Mouse (Mus musculus) hindbrain, embryonic 14.5 days (tissue): ENCODE data around the gene Fam162a. TPM values are rescaled to one million over a fixed set of nuclear protein-coding genes. Genes with fewer than 3 reads are reported as not detected.

Experiments used
- polyA plus RNA-seq: library from polyadenylated mRNA; unstranded; fragments of >200 nt; fragmentation: Nextera tagmentation; extraction: Ambion mirVana; gene quantifications from 2 replicates; pipeline ENCODE4 v1.2.1, GENCODE M21; 2014

Gene Fam162a
- polyA plus RNA-seq, 1 experiment from 2014 or later, result 139 TPM

Other genes starting within 250 kb of the Fam162a start
- gene Parp14, start 200.1 kb downstream of the Fam162a start, polyA plus RNA-seq, result 0.38 and 0.66 TPM in 2 replicates
- 2.2 and 2.6 TPM in 2 replicates for gene Parp9, start 133.1 kb downstream of the Fam162a start, polyA plus RNA-seq
- gene Dtx3l, start 132.4 kb downstream of the Fam162a start, polyA plus RNA-seq, result 1.2 and 1.7 TPM in 2 replicates
- gene Kpna1, start 92.8 kb downstream of the Fam162a start, polyA plus RNA-seq, result 90.4 and 105 TPM in 2 replicates
- 12.9 and 13.7 TPM in 2 replicates for gene Wdr5b, start 30.4 kb downstream of the Fam162a start, polyA plus RNA-seq
- 25.8 and 26.8 TPM in 2 replicates for gene Ccdc58, start 91 bp upstream of the Fam162a start, polyA plus RNA-seq
- gene Csta1, start 59.6 kb upstream of the Fam162a start, polyA plus RNA-seq, result not detected in 2 replicates
- 0.60 TPM in 1 of 2 replicates, not detected in the other for gene Stfa2l1, start 85.2 kb upstream of the Fam162a start, polyA plus RNA-seq
- 0.94 and 0.97 TPM in 2 replicates for gene Gm5483, start 112.6 kb upstream of the Fam162a start, polyA plus RNA-seq
- gene Gm5416, start 138.8 kb upstream of the Fam162a start, polyA plus RNA-seq, result not detected in 2 replicates
- gene 2010005H15Rik, start 149.9 kb upstream of the Fam162a start, polyA plus RNA-seq, result not detected in 2 replicates
- gene Stfa1, start 205.4 kb upstream of the Fam162a start, polyA plus RNA-seq, result 1.7 and 3.1 TPM in 2 replicates